Mouse (Mus musculus): ENCODE measurements around the gene Vps18. TPM values are rescaled to one million over a fixed set of nuclear protein-coding genes. Genes with fewer than 3 reads are reported as not detected.

The Vps18 gene
- polyA plus RNA-seq, 1 experiment from 2014 or later: 7.7 TPM

- Histone ChIP-seq H3K36me3 (ENCODE audit: control insufficient read depth, insufficient read depth, low read length) (no peaks in the 10 kb centered on the region), H3K9ac (ENCODE audit: low read length) (no peak overlapping the region), H3K27me3 (ENCODE audit: control insufficient read depth, insufficient read depth, low read length) (no peaks in the 10 kb centered on the region), H3K4me2 (replicated peaks; ENCODE audit: low read depth) (peak overlapping the region; percentile 21; the same call in 1 of the 2 replicates), H3K9me3 (ENCODE audit: control insufficient read depth, low read length) (no peaks in the 10 kb centered on the region), H3K4me1 (replicated peaks; ENCODE audit: control insufficient read depth, insufficient read depth) (no peaks in the 10 kb centered on the region), H3K4me3 (ENCODE audit: low read depth, low read length) (no peak overlapping the region), H3K27ac (replicated peaks) (peak overlapping the region; percentile 35)
- TF ChIP-seq EP300 (optimal IDR thresholded peaks at IDR 0.05) (no peak), CTCF (IDR thresholded peaks at IDR 0.05; ENCODE audit: low read depth) (no peak)
- WGBS: 18% methylated on average over 8 of the region's 8 CpGs
- ATAC-seq (ENCODE audit: low FRiP score, low TSS enrichment): peak; percentile 82
- DNase-seq (ENCODE audit: low spot score): peak; percentile 72
These were observed 25.6 kb upstream of the Vps18 start for GRCm38 (mm10) chr2:119262978-119263377.

GRCm38 (mm10) chr2:119263813-119264212 is 24.7 kb upstream of the Vps18 start:
- Histone ChIP-seq H3K4me2 (replicated peaks; ENCODE audit: low read depth) (no peak overlapping the region), H3K4me1 (replicated peaks; ENCODE audit: control insufficient read depth, insufficient read depth) (no peaks in the 10 kb centered on the region), H3K27me3 (ENCODE audit: control insufficient read depth, insufficient read depth, low read length) (no peaks in the 10 kb centered on the region), H3K36me3 (ENCODE audit: control insufficient read depth, insufficient read depth, low read length) (no peaks in the 10 kb centered on the region), H3K9me3 (ENCODE audit: control insufficient read depth, low read length) (no peaks in the 10 kb centered on the region), H3K4me3 (ENCODE audit: low read depth, low read length) (no peak overlapping the region), H3K27ac (replicated peaks) (no peak overlapping the region), H3K9ac (ENCODE audit: low read length) (no peak overlapping the region)
- 63% methylated on average over 5 of the region's 5 CpGs for WGBS
- DNase-seq (ENCODE audit: low spot score) (no peak), ATAC-seq (ENCODE audit: low FRiP score, low TSS enrichment) (no peak)
- no peak for TF ChIP-seq EP300 (optimal IDR thresholded peaks at IDR 0.05)
- TF ChIP-seq CTCF (IDR thresholded peaks at IDR 0.05; ENCODE audit: low read depth): no peak

- Histone ChIP-seq H3K27me3 (ENCODE audit: control insufficient read depth, insufficient read depth, low read length) (no peaks in the 10 kb centered on the region), H3K9me3 (ENCODE audit: control insufficient read depth, low read length) (no peaks in the 10 kb centered on the region), H3K9ac (ENCODE audit: low read length) (peak overlapping the region; percentile 70; the same call in 1 of the 2 replicates), H3K36me3 (ENCODE audit: control insufficient read depth, insufficient read depth, low read length) (no peaks in the 10 kb centered on the region), H3K4me2 (replicated peaks; ENCODE audit: low read depth) (peak overlapping the region; percentile 95), H3K27ac (replicated peaks) (peak overlapping the region; percentile 30; the same call in 1 of the 2 replicates), H3K4me1 (replicated peaks; ENCODE audit: control insufficient read depth, insufficient read depth) (no peaks in the 10 kb centered on the region), H3K4me3 (ENCODE audit: low read depth, low read length) (peak overlapping the region; percentile 55)
- ATAC-seq (ENCODE audit: low FRiP score, low TSS enrichment) (0 out of 2 replicates have a peak, but pooled peaks have one; percentile 8), DNase-seq (ENCODE audit: low spot score) (no peak)
- 68% methylated on average over 9 of the region's 9 CpGs for WGBS
- TF ChIP-seq EP300 (optimal IDR thresholded peaks at IDR 0.05): no peak
- TF ChIP-seq CTCF (IDR thresholded peaks at IDR 0.05; ENCODE audit: low read depth): no peak
These were observed 18.3 kb upstream of the Vps18 start for GRCm38 (mm10) chr2:119270286-119270642.

GRCm38 (mm10) chr2:119270643-119271331 is 17.8 kb upstream of the Vps18 start, which contains the start of gene Rhov:
Gene Rhov, minus strand, starts transcription at chr2:119271272.
- H3K27me3 ChIP-seq (ENCODE audit: control insufficient read depth, insufficient read depth, low read length): no peaks in the 10 kb centered on the region
- H3K27ac ChIP-seq (replicated peaks): peak within 1 kb of the TSS; percentile 30
- H3K9me3 ChIP-seq (ENCODE audit: control insufficient read depth, low read length): no peaks in the 10 kb centered on the region
- no peaks in the 10 kb centered on the region for H3K4me1 ChIP-seq (replicated peaks; ENCODE audit: control insufficient read depth, insufficient read depth)
- peak; percentile 80 for ATAC-seq (ENCODE audit: low FRiP score, low TSS enrichment)
- WGBS: under 1% methylated on average over 45 of the region's 49 CpGs
- H3K4me3 ChIP-seq (ENCODE audit: low read depth, low read length): peak within 1 kb of the TSS; percentile 55
- peak; percentile 88 for DNase-seq (ENCODE audit: low spot score)
- peak; percentile 45 for TF ChIP-seq CTCF (IDR thresholded peaks at IDR 0.05; ENCODE audit: low read depth)
- TF ChIP-seq EP300 (optimal IDR thresholded peaks at IDR 0.05): no peak
- H3K36me3 ChIP-seq (ENCODE audit: control insufficient read depth, insufficient read depth, low read length): no peaks in the 10 kb centered on the region
- peak within 1 kb of the TSS; percentile 70 for H3K9ac ChIP-seq (ENCODE audit: low read length)
- H3K4me2 ChIP-seq (replicated peaks; ENCODE audit: low read depth): peak within 1 kb of the TSS; percentile 95

GRCm38 (mm10) chr2:119274126-119274525 is 14.4 kb upstream of the Vps18 start:
- DNase-seq (ENCODE audit: low spot score): no peak
- H3K4me1 ChIP-seq (replicated peaks; ENCODE audit: control insufficient read depth, insufficient read depth): no peaks in the 10 kb centered on the region
- no peak overlapping the region for H3K4me2 ChIP-seq (replicated peaks; ENCODE audit: low read depth)
- ATAC-seq (ENCODE audit: low FRiP score, low TSS enrichment): peak; percentile 43; the same call in 1 of the 2 replicates
- H3K9ac ChIP-seq (ENCODE audit: low read length): no peak overlapping the region
- H3K27ac ChIP-seq (replicated peaks): no peak overlapping the region
- no peaks in the 10 kb centered on the region for H3K9me3 ChIP-seq (ENCODE audit: control insufficient read depth, low read length)
- WGBS: 54% methylated on average over 1 of the region's 1 CpGs
- no peaks in the 10 kb centered on the region for H3K27me3 ChIP-seq (ENCODE audit: control insufficient read depth, insufficient read depth, low read length)
- no peak overlapping the region for H3K4me3 ChIP-seq (ENCODE audit: low read depth, low read length)
- no peaks in the 10 kb centered on the region for H3K36me3 ChIP-seq (ENCODE audit: control insufficient read depth, insufficient read depth, low read length)
- TF ChIP-seq CTCF (IDR thresholded peaks at IDR 0.05; ENCODE audit: low read depth) (no peak), EP300 (optimal IDR thresholded peaks at IDR 0.05) (no peak)

GRCm38 (mm10) chr2:119276926-119277325 is 11.6 kb upstream of the Vps18 start:
- Histone ChIP-seq H3K36me3 (ENCODE audit: control insufficient read depth, insufficient read depth, low read length) (no peaks in the 10 kb centered on the region), H3K9me3 (ENCODE audit: control insufficient read depth, low read length) (no peaks in the 10 kb centered on the region), H3K27me3 (ENCODE audit: control insufficient read depth, insufficient read depth, low read length) (no peaks in the 10 kb centered on the region), H3K27ac (replicated peaks) (no peak overlapping the region), H3K4me1 (replicated peaks; ENCODE audit: control insufficient read depth, insufficient read depth) (no peaks in the 10 kb centered on the region), H3K9ac (ENCODE audit: low read length) (no peak overlapping the region), H3K4me2 (replicated peaks; ENCODE audit: low read depth) (no peak overlapping the region), H3K4me3 (ENCODE audit: low read depth, low read length) (no peak overlapping the region)
- no peak for TF ChIP-seq CTCF (IDR thresholded peaks at IDR 0.05; ENCODE audit: low read depth)
- no peak for TF ChIP-seq EP300 (optimal IDR thresholded peaks at IDR 0.05)
- WGBS: 82% methylated on average over 7 of the region's 7 CpGs
- no peak for ATAC-seq (ENCODE audit: low FRiP score, low TSS enrichment)
- no peak for DNase-seq (ENCODE audit: low spot score)

Data from stomach, postnatal 0 days (tissue).